Mouse (Mus musculus): ENCODE measurements around the gene Harbi1. TPM values are rescaled to one million over a fixed set of nuclear protein-coding genes. Genes with fewer than 3 reads are reported as not detected.
"Not testable (repeated sequence)": the region's sequence is repeated elsewhere in the genome, so short reads cannot be mapped to it uniquely, and the experiment has no call there.

Harbi1 gene
- total RNA-seq, 1 experiment from 2014 or later, result 13.9 TPM

GRCm38 (mm10) chr2:91714921-91715320 lies 4.3 kb downstream of the Harbi1 start:
- no peak for DNase-seq

- no peak for DNase-seq
Measured at GRCm38 (mm10) chr2:91718276-91718675, 7.6 kb downstream of the Harbi1 start.

GRCm38 (mm10) chr2:91723382-91723781 lies 12.7 kb downstream of the Harbi1 start:
- no peak for DNase-seq

- DNase-seq, result no peak
Measured at GRCm38 (mm10) chr2:91723951-91724350, 13.3 kb downstream of the Harbi1 start.

GRCm38 (mm10) chr2:91724716-91725115 lies 14.1 kb downstream of the Harbi1 start:
- DNase-seq, result no peak

GRCm38 (mm10) chr2:91725476-91725875 lies 14.8 kb downstream of the Harbi1 start:
- not testable (repeated sequence) for DNase-seq

- DNase-seq, result no peak
Measured at GRCm38 (mm10) chr2:91727011-91727410, 16.4 kb downstream of the Harbi1 start.

- no peak for DNase-seq
Measured at GRCm38 (mm10) chr2:91729571-91729970, 18.9 kb downstream of the Harbi1 start.

GRCm38 (mm10) chr2:91729971-91730821 lies 19.5 kb downstream of the Harbi1 start, which contains the start of gene Ambra1:
Gene Ambra1, plus strand, starts transcription at chr2:91730134.
- DNase-seq, result peak; percentile 76

GRCm38 (mm10) chr2:91735221-91735620 lies 24.6 kb downstream of the Harbi1 start:
- peak; percentile 15 for DNase-seq

GRCm38 (mm10) chr2:91739586-91739985 lies 28.9 kb downstream of the Harbi1 start:
- no peak for DNase-seq

GRCm38 (mm10) chr2:91744686-91745085 lies 34.0 kb downstream of the Harbi1 start:
- DNase-seq, result no peak

GRCm38 (mm10) chr2:91749811-91750261 lies 39.2 kb downstream of the Harbi1 start:
- peak; percentile 32 for DNase-seq

Other genes starting within 250 kb of the Harbi1 start
- 45.1 and 49.3 TPM in 2 replicates for gene Ckap5, start 184.1 kb upstream of the Harbi1 start, total RNA-seq (2021)
- gene F2, start 74.4 kb upstream of the Harbi1 start, total RNA-seq (2021), result 0.15 and 13.7 TPM in 2 replicates
- 14.5 and 15.5 TPM in 2 replicates for gene Zfp408, start 61.1 kb upstream of the Harbi1 start, total RNA-seq (2021)
- 58.7 and 68.6 TPM in 2 replicates for gene Arhgap1, start 61.0 kb upstream of the Harbi1 start, total RNA-seq (2021)
- 67.5 and 84.1 TPM in 2 replicates for gene Atg13, start 276 bp upstream of the Harbi1 start, total RNA-seq (2021)
- 37.2 and 41.0 TPM in 2 replicates for gene Ambra1, start 19.3 kb downstream of the Harbi1 start, total RNA-seq (2021)
- gene Chrm4, start 216.4 kb downstream of the Harbi1 start, total RNA-seq (2021), result 0.94 and 1.7 TPM in 2 replicates
- gene Mdk, start 221.4 kb downstream of the Harbi1 start, total RNA-seq (2021), result 3.5 and 5.8 TPM in 2 replicates
- gene Gm9821, start 234.9 kb downstream of the Harbi1 start, total RNA-seq (2021), result not detected in 2 replicates

Measured in adrenal gland, postnatal 25 days (tissue).